In genomic region chr1:165765651-165766294, GRCm38 (mm10) we compare ENCODE assay signal across 13 mouse cellular contexts. TPM values are rescaled to one million over a fixed set of nuclear protein-coding genes. Genes with fewer than 3 reads are reported as not detected.
DNase-seq lines count a peak whose midpoint lies in the region; ATAC-seq and TF ChIP-seq lines count a peak whose summit lies in the region.
"Had no signal": no experiment of that assay in that cellular context is flagged by ENCODE, and none has a peak within 500 bp of the region (broad histone marks: within the 10 kb centered on the region; RNA-seq: fewer than 3 reads in every experiment).

No protein-coding gene starts in this region.

- peaks cover 39% of the 10 kb centered on the region for H3K79me2 ChIP-seq in MEL (ENCODE audit: control insufficient read depth, insufficient read depth, low read length, poor library complexity)

- ATAC-seq in intestine, embryonic 14.5 days (replicated peaks; ENCODE audit: low FRiP score, low TSS enrichment, low read depth), result no peak
- no peak for ATAC-seq in intestine, postnatal 0 days
- ATAC-seq in liver, embryonic 15.5 days (ENCODE audit: insufficient read depth), result no peak

- no peak overlapping the region for H3K27ac ChIP-seq in intestine, embryonic 14.5 days (ENCODE audit: low read depth)
- no peak overlapping the region for H3K27ac ChIP-seq in intestine, postnatal 0 days (ENCODE audit: low read depth, low read length)
- peak overlapping the region; percentile 91 for H3K27ac ChIP-seq in MEL (ENCODE audit: control insufficient read depth, low read depth, low read length)
- H3K27ac ChIP-seq in brown adipose tissue, adult 24 weeks (replicated peaks; ENCODE audit: low read depth, low read length), result peak overlapping the region; percentile 56
- peak overlapping the region; percentile 98 for H3K27ac ChIP-seq in liver, embryonic 15.5 days (replicated peaks)

- TF ChIP-seq EP300 in MEL (IDR thresholded peaks at IDR 0.05; ENCODE audit: low read depth in 1 of 2, low read length in 2 of 2), result no peak; a peak in 1 of 4 replicates

- H3K36me3 ChIP-seq in intestine, embryonic 14.5 days (ENCODE audit: control insufficient read depth, insufficient read depth, low read length), result peaks cover 12% of the 10 kb centered on the region
- peaks cover 5% of the 10 kb centered on the region; the same call in 1 of the 2 replicates for H3K36me3 ChIP-seq in intestine, postnatal 0 days (ENCODE audit: control insufficient read depth, insufficient read depth)
- H3K36me3 ChIP-seq in MEL (ENCODE audit: control insufficient read depth in 1 of 2, insufficient read depth in 2 of 2, low read length in 2 of 2), result peaks cover 4 to 30% of the 10 kb centered on the region in 2 experiments
- peaks cover 25% of the 10 kb centered on the region for H3K36me3 ChIP-seq in liver, embryonic 15.5 days (replicated peaks)

- 88% methylated on average over 17 of the region's 17 CpGs for WGBS in intestine, embryonic 14.5 days
- WGBS in intestine, postnatal 0 days, result 91% methylated on average over 17 of the region's 17 CpGs
- 48% methylated on average over 17 of the region's 17 CpGs for WGBS in liver, embryonic 15.5 days (ENCODE audit: insufficient replicate concordance)

- H3K4me2 ChIP-seq in intestine, embryonic 14.5 days (ENCODE audit: low read length), result no peak overlapping the region
- H3K4me2 ChIP-seq in intestine, postnatal 0 days (replicated peaks; ENCODE audit: low read depth), result no peak overlapping the region
- peak overlapping the region; percentile 87 for H3K4me2 ChIP-seq in liver, embryonic 15.5 days

- TF ChIP-seq POLR2A in MEL (IDR thresholded peaks at IDR 0.05; ENCODE audit: control insufficient read depth in 1 of 2, insufficient read depth in 1 of 2, low read depth in 1 of 2, low read length in 2 of 2, poor library complexity in 1 of 2), result no peak

- H3K4me3 ChIP-seq in intestine, embryonic 14.5 days (ENCODE audit: low read depth, low read length), result no peak overlapping the region
- no peak overlapping the region for H3K4me3 ChIP-seq in intestine, postnatal 0 days (ENCODE audit: low read depth, low read length)
- H3K4me3 ChIP-seq in MEL (ENCODE audit: control insufficient read depth in 1 of 2, insufficient read depth in 1 of 2, low read depth in 2 of 2, low read length in 2 of 2), result peak overlapping the region; percentile 70 to 94
- no peak overlapping the region for H3K4me3 ChIP-seq in brown adipose tissue, adult 24 weeks (ENCODE audit: insufficient read depth, low read depth, low read length)
- peak overlapping the region; percentile 88 for H3K4me3 ChIP-seq in liver, embryonic 15.5 days (replicated peaks)

- no peak for TF ChIP-seq CTCF in intestine, postnatal 0 days (IDR thresholded peaks at IDR 0.05; ENCODE audit: low read depth)
- TF ChIP-seq CTCF in MEL (IDR thresholded peaks at IDR 0.05 in 2 of 3, conservative IDR thresholded peaks at IDR 0.05 in 1 of 3; ENCODE audit: control insufficient read depth in 1 of 3, insufficient read depth in 1 of 3, low read depth in 2 of 3, low read length in 3 of 3, poor library complexity in 1 of 3, severe bottlenecking in 1 of 3), result no peak

- H3K4me1 ChIP-seq in intestine, embryonic 14.5 days (replicated peaks; ENCODE audit: control insufficient read depth, insufficient read depth, low read length), result peaks cover 11% of the 10 kb centered on the region
- H3K4me1 ChIP-seq in intestine, postnatal 0 days (replicated peaks; ENCODE audit: control insufficient read depth, insufficient read depth, low read length), result no peaks in the 10 kb centered on the region
- peaks cover 8 to 44% of the 10 kb centered on the region in 2 experiments for H3K4me1 ChIP-seq in MEL (ENCODE audit: control insufficient read depth in 1 of 2, insufficient read depth in 2 of 2, low read length in 2 of 2)
- H3K4me1 ChIP-seq in brown adipose tissue, adult 24 weeks (ENCODE audit: control insufficient read depth, insufficient read depth, insufficient read length, low read length), result peaks cover 10% of the 10 kb centered on the region
- peaks cover 75% of the 10 kb centered on the region for H3K4me1 ChIP-seq in liver, embryonic 15.5 days (replicated peaks)

- DNase-seq in intestine, embryonic 14.5 days (ENCODE audit: low spot score), result peak; percentile 40
- peak; percentile 24 for DNase-seq in MEL (ENCODE audit: low read depth, low spot score)
- no peak for DNase-seq in urinary bladder, postnatal 36 days (ENCODE audit: low spot score in 2 of 2)
- DNase-seq in left cerebral cortex, adult 18-20 months (ENCODE audit: low spot score in 2 of 2), result no peak
- DNase-seq: cerebellum, postnatal 36 days; kidney, adult 11 months; lung, postnatal 10 days had no signal

- no peak overlapping the region for H3K9ac ChIP-seq in intestine, embryonic 14.5 days (ENCODE audit: low read length)
- no peak overlapping the region for H3K9ac ChIP-seq in intestine, postnatal 0 days (ENCODE audit: low read depth, low read length)
- peak overlapping the region; percentile 97 for H3K9ac ChIP-seq in MEL (ENCODE audit: control insufficient read depth, low read depth, low read length, poor library complexity, severe bottlenecking)
- H3K9ac ChIP-seq in liver, embryonic 15.5 days, result peak overlapping the region; percentile 96

- H3K27me3 ChIP-seq in intestine, embryonic 14.5 days (replicated peaks; ENCODE audit: control insufficient read depth, insufficient read depth, low read length), result no peaks in the 10 kb centered on the region
- H3K27me3 ChIP-seq in intestine, postnatal 0 days (replicated peaks; ENCODE audit: control insufficient read depth, insufficient read depth, low read length), result no peaks in the 10 kb centered on the region
- no peaks in the 10 kb centered on the region for H3K27me3 ChIP-seq in MEL (ENCODE audit: control insufficient read depth in 1 of 2, insufficient read depth in 2 of 2, low read length in 2 of 2)
- H3K27me3 ChIP-seq in liver, embryonic 15.5 days, result no peaks in the 10 kb centered on the region

- H3K9me3 ChIP-seq in intestine, embryonic 14.5 days (ENCODE audit: control insufficient read depth, low read length), result no peaks in the 10 kb centered on the region
- no peaks in the 10 kb centered on the region for H3K9me3 ChIP-seq in intestine, postnatal 0 days (ENCODE audit: control insufficient read depth)
- H3K9me3 ChIP-seq in MEL (replicated peaks; ENCODE audit: insufficient read depth, low read length), result no peaks in the 10 kb centered on the region
- H3K9me3 ChIP-seq in liver, embryonic 15.5 days (replicated peaks), result no peaks in the 10 kb centered on the region

- no peak for TF ChIP-seq RAD21 in MEL (IDR thresholded peaks at IDR 0.05; ENCODE audit: low read depth, low read length)

TF ChIP-seq in MEL, 35 proteins besides CTCF, POLR2A, EP300 and RAD21:
- TF ChIP-seq MYC (IDR thresholded peaks at IDR 0.05; ENCODE audit: low read depth, low read length), result no peak
- no peak for TF ChIP-seq MXI1 (IDR thresholded peaks at IDR 0.05; ENCODE audit: low read depth, low read length)
- TF ChIP-seq SIN3A (IDR thresholded peaks at IDR 0.05; ENCODE audit: low read length), result no peak
- no peak for TF ChIP-seq POLR2AphosphoS5 (IDR thresholded peaks at IDR 0.05; ENCODE audit: borderline replicate concordance, low read depth, low read length)
- no peak for TF ChIP-seq GATA1 (IDR thresholded peaks at IDR 0.05; ENCODE audit: low read depth, low read length)
- TF ChIP-seq MAZ (IDR thresholded peaks at IDR 0.05; ENCODE audit: low read depth, low read length), result no peak
- TF ChIP-seq CHD1 (IDR thresholded peaks at IDR 0.05; ENCODE audit: low read depth, low read length), result no peak
- TF ChIP-seq TBP (IDR thresholded peaks at IDR 0.05; ENCODE audit: low read depth, low read length), result no peak
- no peak for TF ChIP-seq KAT2A (conservative IDR thresholded peaks at IDR 0.05; ENCODE audit: low read depth, low read length)
- no peak for TF ChIP-seq SMC3 (IDR thresholded peaks at IDR 0.05; ENCODE audit: low read depth, low read length)

RNA-seq across cellular contexts. Expression of gene Creg1, which starts 2.2 kb away (rescaled TPM):
- 78.7 and 81.2 TPM in 2 replicates for polyA plus RNA-seq in intestine, embryonic 14.5 days (2014; fragmentation: Nextera tagmentation; extraction: Ambion mirVana)
- polyA plus RNA-seq in intestine, postnatal 0 days (2015; fragmentation: Nextera tagmentation; extraction: Ambion mirVana), result 195 and 201 TPM in 2 replicates
- total RNA-seq in MEL (2012; rRNA removed), result 83.6 and 105 TPM in 2 replicates
- polyA plus RNA-seq in MEL (2012; ENCODE audit: insufficient read depth in 1 of 2, insufficient read length in 2 of 2, low read depth in 1 of 2, low replicate concordance in 2 of 2, missing spikeins in 1 of 2), result 100 to 1,000 TPM in 1 of 2 experiments, not detected in 1; 184 TPM
- polyA plus RNA-seq in brown adipose tissue, adult 24 weeks (2012; ENCODE audit: insufficient read depth, insufficient read length, missing spikeins), result 82.8 and 109 TPM in 2 replicates
- polyA plus RNA-seq in liver, embryonic 15.5 days (2015; fragmentation: Nextera tagmentation; extraction: Ambion mirVana), result 334 TPM in 2 replicates
- 10 to 100 TPM; 27.6 to 29.7 TPM for total RNA-seq in left cerebral cortex, adult 18-20 months (2021)

RNA-seq across cellular contexts. Expression of gene Cd247, which starts 22.7 kb away (rescaled TPM):
- polyA plus RNA-seq in intestine, embryonic 14.5 days (2014; fragmentation: Nextera tagmentation; extraction: Ambion mirVana), result 0.81 and 1.6 TPM in 2 replicates
- 0.50 and 0.52 TPM in 2 replicates for polyA plus RNA-seq in intestine, postnatal 0 days (2015; fragmentation: Nextera tagmentation; extraction: Ambion mirVana)
- 1.3 and 1.5 TPM in 2 replicates for total RNA-seq in MEL (2012; rRNA removed)
- 1 to 10 TPM in 1 of 2 experiments, not detected in 1; 1.7 TPM for polyA plus RNA-seq in MEL (2012; ENCODE audit: insufficient read depth in 1 of 2, insufficient read length in 2 of 2, low read depth in 1 of 2, low replicate concordance in 2 of 2, missing spikeins in 1 of 2)
- polyA plus RNA-seq in brown adipose tissue, adult 24 weeks (2012; ENCODE audit: insufficient read depth, insufficient read length, missing spikeins), result 1.3 and 3.3 TPM in 2 replicates
- polyA plus RNA-seq in liver, embryonic 15.5 days (2015; fragmentation: Nextera tagmentation; extraction: Ambion mirVana), result 0.20 TPM in 1 of 2 replicates, not detected in the other
- total RNA-seq in left cerebral cortex, adult 18-20 months (2021), result not detected
- total RNA-seq: layer of hippocampus, adult 18-20 months; left cerebral cortex, postnatal 25 days; midbrain, postnatal 0 days had no signal

RNA-seq across cellular contexts. Expression of gene Rcsd1, which starts 56.2 kb away (rescaled TPM):
- 29.1 and 31.4 TPM in 2 replicates for polyA plus RNA-seq in intestine, embryonic 14.5 days (2014; fragmentation: Nextera tagmentation; extraction: Ambion mirVana)
- polyA plus RNA-seq in intestine, postnatal 0 days (2015; fragmentation: Nextera tagmentation; extraction: Ambion mirVana), result 11.7 and 14.2 TPM in 2 replicates
- 19.0 and 23.2 TPM in 2 replicates for total RNA-seq in MEL (2012; rRNA removed)
- polyA plus RNA-seq in MEL (2012; ENCODE audit: insufficient read depth in 1 of 2, insufficient read length in 2 of 2, low read depth in 1 of 2, low replicate concordance in 2 of 2, missing spikeins in 1 of 2), result 10 to 100 TPM in 1 of 2 experiments, not detected in 1; 38.0 TPM
- 4.8 and 8.8 TPM in 2 replicates for polyA plus RNA-seq in brown adipose tissue, adult 24 weeks (2012; ENCODE audit: insufficient read depth, insufficient read length, missing spikeins)
- polyA plus RNA-seq in liver, embryonic 15.5 days (2015; fragmentation: Nextera tagmentation; extraction: Ambion mirVana), result 11.5 and 12.0 TPM in 2 replicates
- 1 to 10 TPM; 6.0 to 7.2 TPM for total RNA-seq in left cerebral cortex, adult 18-20 months (2021)

Comparison
In these comparisons a context has a peak if more than half of its experiments do, and no peak if none do; other contexts are left out.
1. DNase-seq: peak in intestine, embryonic 14.5 days (single experiment) and MEL (single experiment); none in urinary bladder, postnatal 36 days (0 of 2) and left cerebral cortex, adult 18-20 months (0 of 2).
2. H3K27ac ChIP-seq: peak in MEL (single experiment), brown adipose tissue, adult 24 weeks (single experiment) and liver, embryonic 15.5 days (single experiment); none in intestine, embryonic 14.5 days (single experiment) and intestine, postnatal 0 days (single experiment).
3. H3K4me3 ChIP-seq: peak in MEL (2 of 2) and liver, embryonic 15.5 days (single experiment); none in intestine, embryonic 14.5 days (single experiment), intestine, postnatal 0 days (single experiment) and brown adipose tissue, adult 24 weeks (single experiment).
4. H3K9ac ChIP-seq: peak in MEL (single experiment) and liver, embryonic 15.5 days (single experiment); none in intestine, embryonic 14.5 days (single experiment) and intestine, postnatal 0 days (single experiment).